Mouse (Mus musculus): ENCODE results near the gene Apaf1. TPM values are rescaled to one million over a fixed set of nuclear protein-coding genes. Genes with fewer than 3 reads are reported as not detected.

Apaf1 gene
- total and polyA plus RNA-seq, 3 experiments: 12.8 to 14.3 TPM; not detected in 1

DNA sequence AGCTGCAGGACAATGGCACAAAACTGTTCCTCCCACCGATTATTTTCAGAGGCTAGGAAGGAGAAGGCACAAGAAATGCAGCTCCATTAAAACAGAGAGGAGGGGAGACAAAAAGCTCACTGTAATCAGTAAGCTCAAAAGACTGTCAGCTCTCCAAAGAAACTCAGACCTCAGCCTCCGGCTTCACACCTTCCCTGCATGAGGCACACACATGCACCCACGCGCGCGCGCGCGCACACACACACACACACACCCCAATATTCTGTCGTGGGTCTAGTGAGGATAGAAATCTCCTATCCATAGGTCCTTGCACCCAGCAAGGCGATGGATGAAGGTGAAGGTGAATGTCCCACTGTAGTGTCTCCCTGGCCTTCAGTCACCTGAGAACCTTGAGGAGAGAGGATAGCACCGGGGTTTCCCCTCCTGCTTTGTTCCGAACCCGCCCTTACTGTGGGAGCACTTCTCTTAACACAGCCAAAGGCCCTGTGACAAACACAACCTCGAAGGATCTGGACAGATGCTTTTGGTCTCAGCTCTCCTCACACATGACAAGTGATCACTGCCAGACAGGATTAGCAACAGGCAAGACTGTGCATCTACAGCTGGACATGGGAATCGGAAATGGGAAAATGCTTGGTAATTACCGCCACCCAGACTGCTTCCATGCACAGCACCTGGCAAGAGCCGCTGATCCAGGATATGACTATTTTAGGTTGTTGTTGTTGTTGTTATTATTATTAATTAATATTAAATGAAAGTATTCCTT, 134.8 kb downstream of the Apaf1 start:
- Histone ChIP-seq H3K79me2 (ENCODE audit: control insufficient read depth, insufficient read depth, low read length, poor library complexity) (no peaks in the 10 kb centered on the region), H3K27ac (ENCODE audit: control insufficient read depth, low read depth, low read length) (no peak overlapping the region), H3K27me3 (ENCODE audit: control insufficient read depth in 1 of 2, insufficient read depth in 2 of 2, low read length in 2 of 2) (peaks cover 0 to 3% of the 10 kb centered on the region in 2 experiments; a peak in 1 of 4 replicates), H3K4me3 (ENCODE audit: control insufficient read depth in 1 of 2, insufficient read depth in 1 of 2, low read depth in 2 of 2, low read length in 2 of 2) (no peak overlapping the region), H3K36me3 (ENCODE audit: control insufficient read depth in 1 of 2, insufficient read depth in 2 of 2, low read length in 2 of 2) (no peaks in the 10 kb centered on the region), H3K4me1 (ENCODE audit: control insufficient read depth in 1 of 2, insufficient read depth in 2 of 2, low read length in 2 of 2) (no peaks in the 10 kb centered on the region), H3K9me3 (replicated peaks; ENCODE audit: insufficient read depth, low read length) (no peaks in the 10 kb centered on the region), H3K9ac (ENCODE audit: control insufficient read depth, low read depth, low read length, poor library complexity, severe bottlenecking) (no peak overlapping the region)
- no peak for TF ChIP-seq USF2 (IDR thresholded peaks at IDR 0.05; ENCODE audit: borderline replicate concordance in 1 of 2, insufficient read depth in 1 of 2, low read depth in 1 of 2, low read length in 2 of 2)
- no peak for TF ChIP-seq GATA1 (IDR thresholded peaks at IDR 0.05; ENCODE audit: low read depth, low read length)
- TF ChIP-seq CHD1 (IDR thresholded peaks at IDR 0.05; ENCODE audit: low read depth, low read length): no peak
- no peak for TF ChIP-seq EP300 (IDR thresholded peaks at IDR 0.05; ENCODE audit: low read depth in 1 of 2, low read length in 2 of 2)
- TF ChIP-seq POLR2A (IDR thresholded peaks at IDR 0.05; ENCODE audit: control insufficient read depth in 1 of 2, insufficient read depth in 1 of 2, low read depth in 1 of 2, low read length in 2 of 2, poor library complexity in 1 of 2): no peak
- no peak for TF ChIP-seq TAL1 (IDR thresholded peaks at IDR 0.05; ENCODE audit: low read length)
- DNase-seq (ENCODE audit: low read depth, low spot score): no peak

GRCm38 (mm10) chr10:90947043-90947442, 135.5 kb downstream of the Apaf1 start:
- Histone ChIP-seq H3K27me3 (ENCODE audit: control insufficient read depth in 1 of 2, insufficient read depth in 2 of 2, low read length in 2 of 2) (peaks cover 0 to 3% of the 10 kb centered on the region in 2 experiments; a peak in 1 of 4 replicates), H3K36me3 (ENCODE audit: control insufficient read depth in 1 of 2, insufficient read depth in 2 of 2, low read length in 2 of 2) (no peaks in the 10 kb centered on the region), H3K4me1 (ENCODE audit: control insufficient read depth in 1 of 2, insufficient read depth in 2 of 2, low read length in 2 of 2) (no peaks in the 10 kb centered on the region), H3K79me2 (ENCODE audit: control insufficient read depth, insufficient read depth, low read length, poor library complexity) (no peaks in the 10 kb centered on the region), H3K4me3 (ENCODE audit: control insufficient read depth in 1 of 2, insufficient read depth in 1 of 2, low read depth in 2 of 2, low read length in 2 of 2) (no peak overlapping the region), H3K9me3 (replicated peaks; ENCODE audit: insufficient read depth, low read length) (no peaks in the 10 kb centered on the region), H3K27ac (ENCODE audit: control insufficient read depth, low read depth, low read length) (no peak overlapping the region), H3K9ac (ENCODE audit: control insufficient read depth, low read depth, low read length, poor library complexity, severe bottlenecking) (no peak overlapping the region)
- TF ChIP-seq ZKSCAN1 (IDR thresholded peaks at IDR 0.05; ENCODE audit: low read depth, low read length) (no peak), ZC3H11A (IDR thresholded peaks at IDR 0.05; ENCODE audit: low read depth, low read length) (no peak), GABPA (IDR thresholded peaks at IDR 0.05; ENCODE audit: low read depth, low read length) (no peak), BHLHE40 (IDR thresholded peaks at IDR 0.05; ENCODE audit: borderline replicate concordance, low read depth, low read length) (no peak), POLR2AphosphoS2 (IDR thresholded peaks at IDR 0.05; ENCODE audit: low read length) (no peak), MAX (IDR thresholded peaks at IDR 0.05; ENCODE audit: low read length) (no peak), KAT2A (conservative IDR thresholded peaks at IDR 0.05; ENCODE audit: low read depth, low read length) (no peak), MAZ (IDR thresholded peaks at IDR 0.05; ENCODE audit: low read depth, low read length) (no peak), HCFC1 (IDR thresholded peaks at IDR 0.05; ENCODE audit: low read depth, low read length) (no peak), USF1 (IDR thresholded peaks at IDR 0.05; ENCODE audit: low read depth, low read length) (no peak), NRF1 (IDR thresholded peaks at IDR 0.05; ENCODE audit: insufficient read depth, low read depth, low read length, poor library complexity, severe bottlenecking) (no peak), JUND (IDR thresholded peaks at IDR 0.05; ENCODE audit: low read depth, low read length) (no peak)
- DNase-seq (ENCODE audit: low read depth, low spot score): no peak

Data from MEL (cell line).